In genomic region chr16:93833551-93833950, GRCm38 (mm10) we compare ENCODE assay signal across 8 mouse cellular contexts. TPM values are rescaled to one million over a fixed set of nuclear protein-coding genes. Genes with fewer than 3 reads are reported as not detected.
DNase-seq lines count a peak whose midpoint lies in the region; ATAC-seq and TF ChIP-seq lines count a peak whose summit lies in the region.

No protein-coding gene starts in this region.

- no peak for DNase-seq in layer of hippocampus, adult 2 months (ENCODE audit: low spot score in 2 of 2)
- DNase-seq in layer of hippocampus, postnatal 10 days (ENCODE audit: low spot score in 2 of 2) = no peak
- no peak for DNase-seq in right cerebral cortex, postnatal 10 days (ENCODE audit: low spot score in 2 of 2)
- no peak for DNase-seq in natural killer cell, adult 2 months (ENCODE audit: low spot score in 2 of 2)
- no peak for DNase-seq in thymus, postnatal 0 days (ENCODE audit: low spot score)

- no peak for TF ChIP-seq CTCF in layer of hippocampus, adult 2 months (conservative IDR thresholded peaks at IDR 0.05)
- no peak for TF ChIP-seq CTCF in intestine, postnatal 0 days (IDR thresholded peaks at IDR 0.05; ENCODE audit: low read depth)

- no peaks in the 10 kb centered on the region for H3K9me3 ChIP-seq in embryonic facial prominence, embryonic 13.5 days
- no peaks in the 10 kb centered on the region for H3K9me3 ChIP-seq in intestine, postnatal 0 days (ENCODE audit: control insufficient read depth)
- no peaks in the 10 kb centered on the region for H3K9me3 ChIP-seq in neural tube, embryonic 12.5 days

- 83% methylated on average over 6 of the region's 6 CpGs for WGBS in embryonic facial prominence, embryonic 13.5 days
- 84% methylated on average over 6 of the region's 6 CpGs for WGBS in intestine, postnatal 0 days
- WGBS in neural tube, embryonic 12.5 days = 90% methylated on average over 6 of the region's 6 CpGs

- no peak overlapping the region for H3K9ac ChIP-seq in embryonic facial prominence, embryonic 13.5 days
- no peak overlapping the region for H3K9ac ChIP-seq in intestine, postnatal 0 days (ENCODE audit: low read depth, low read length)
- H3K9ac ChIP-seq in neural tube, embryonic 12.5 days = no peak overlapping the region

- H3K4me3 ChIP-seq in layer of hippocampus, adult 2 months = peak overlapping the region; percentile 88; the same call in 1 of the 2 replicates
- H3K4me3 ChIP-seq in embryonic facial prominence, embryonic 13.5 days = peak overlapping the region; percentile 94
- H3K4me3 ChIP-seq in intestine, postnatal 0 days (ENCODE audit: low read depth, low read length) = peak overlapping the region; percentile 87; the same call in 1 of the 2 replicates
- peak overlapping the region; percentile 91; the same call in 1 of the 2 replicates for H3K4me3 ChIP-seq in neural tube, embryonic 12.5 days

- no peaks in the 10 kb centered on the region for H3K27me3 ChIP-seq in embryonic facial prominence, embryonic 13.5 days
- no peaks in the 10 kb centered on the region for H3K27me3 ChIP-seq in intestine, postnatal 0 days (replicated peaks; ENCODE audit: control insufficient read depth, insufficient read depth, low read length)
- no peaks in the 10 kb centered on the region for H3K27me3 ChIP-seq in neural tube, embryonic 12.5 days (replicated peaks)

- 0 out of 2 replicates have a peak, but pooled peaks cover 1% of the 10 kb centered on the region for H3K36me3 ChIP-seq in embryonic facial prominence, embryonic 13.5 days
- H3K36me3 ChIP-seq in intestine, postnatal 0 days (ENCODE audit: control insufficient read depth, insufficient read depth) = no peaks in the 10 kb centered on the region
- H3K36me3 ChIP-seq in neural tube, embryonic 12.5 days = no peaks in the 10 kb centered on the region

- peaks cover 14% of the 10 kb centered on the region for H3K4me1 ChIP-seq in embryonic facial prominence, embryonic 13.5 days
- H3K4me1 ChIP-seq in intestine, postnatal 0 days (replicated peaks; ENCODE audit: control insufficient read depth, insufficient read depth, low read length) = peaks cover 6% of the 10 kb centered on the region; the same call in 1 of the 2 replicates
- peaks cover 13% of the 10 kb centered on the region for H3K4me1 ChIP-seq in neural tube, embryonic 12.5 days

- peak overlapping the region; percentile 75 for H3K4me2 ChIP-seq in embryonic facial prominence, embryonic 13.5 days
- peak overlapping the region; percentile 68 for H3K4me2 ChIP-seq in intestine, postnatal 0 days (replicated peaks; ENCODE audit: low read depth)
- H3K4me2 ChIP-seq in neural tube, embryonic 12.5 days (replicated peaks) = peak overlapping the region; percentile 66

- no peak for ATAC-seq in embryonic facial prominence, embryonic 13.5 days (ENCODE audit: insufficient number of reproducible peaks, insufficient read depth, low FRiP score, low TSS enrichment, low read depth)
- no peak for ATAC-seq in intestine, postnatal 0 days
- no peak for ATAC-seq in neural tube, embryonic 12.5 days (ENCODE audit: low FRiP score, low read depth)

- H3K27ac ChIP-seq in layer of hippocampus, adult 2 months = no peak overlapping the region
- no peak overlapping the region for H3K27ac ChIP-seq in embryonic facial prominence, embryonic 13.5 days
- H3K27ac ChIP-seq in intestine, postnatal 0 days (ENCODE audit: low read depth, low read length) = no peak overlapping the region
- H3K27ac ChIP-seq in neural tube, embryonic 12.5 days = no peak overlapping the region

RNA-seq across cellular contexts. Expression of gene Morc3, which starts 1.6 kb away (rescaled TPM):
- 10 to 100 TPM; 32.6 to 34.7 TPM for total RNA-seq in layer of hippocampus, adult 2 months (2021)
- 10 to 100 TPM; 28.1 to 34.9 TPM for total RNA-seq in layer of hippocampus, postnatal 10 days (2021)
- 32.9 and 42.8 TPM in 2 replicates for polyA plus RNA-seq in embryonic facial prominence, embryonic 13.5 days (2015; fragmentation: Nextera tagmentation; extraction: Ambion mirVana)
- 15.5 and 20.0 TPM in 2 replicates for polyA plus RNA-seq in intestine, postnatal 0 days (2015; fragmentation: Nextera tagmentation; extraction: Ambion mirVana)
- polyA plus RNA-seq in neural tube, embryonic 12.5 days (2016; fragmentation: Nextera tagmentation; extraction: Ambion mirVana) = 33.2 and 33.5 TPM in 2 replicates
- 37.9 and 39.9 TPM in 2 replicates for polyA plus RNA-seq in thymus, postnatal 0 days (2015; fragmentation: Nextera tagmentation; extraction: Ambion mirVana)

RNA-seq across cellular contexts. Expression of gene Chaf1b, which starts 50.1 kb away (rescaled TPM):
- total RNA-seq in layer of hippocampus, adult 2 months (2021) = 1 to 10 TPM in 1 of 2 experiments, under 1 TPM in 1; 0.74 to 1.1 TPM
- total RNA-seq in layer of hippocampus, postnatal 10 days (2021) = 1 to 10 TPM; 3.6 to 4.2 TPM
- 78.0 and 79.4 TPM in 2 replicates for polyA plus RNA-seq in embryonic facial prominence, embryonic 13.5 days (2015; fragmentation: Nextera tagmentation; extraction: Ambion mirVana)
- 18.6 and 19.4 TPM in 2 replicates for polyA plus RNA-seq in intestine, postnatal 0 days (2015; fragmentation: Nextera tagmentation; extraction: Ambion mirVana)
- 49.5 and 49.7 TPM in 2 replicates for polyA plus RNA-seq in neural tube, embryonic 12.5 days (2016; fragmentation: Nextera tagmentation; extraction: Ambion mirVana)
- 70.7 and 77.5 TPM in 2 replicates for polyA plus RNA-seq in thymus, postnatal 0 days (2015; fragmentation: Nextera tagmentation; extraction: Ambion mirVana)
